Mouse (Mus musculus): ENCODE measurements around the gene Gm20388. TPM values are rescaled to one million over a fixed set of nuclear protein-coding genes. Genes with fewer than 3 reads are reported as not detected.

Gm20388 gene
- total and polyA plus RNA-seq, 2 experiments from 2014 or later, result 51.3 TPM; not detected in 1

DNA sequence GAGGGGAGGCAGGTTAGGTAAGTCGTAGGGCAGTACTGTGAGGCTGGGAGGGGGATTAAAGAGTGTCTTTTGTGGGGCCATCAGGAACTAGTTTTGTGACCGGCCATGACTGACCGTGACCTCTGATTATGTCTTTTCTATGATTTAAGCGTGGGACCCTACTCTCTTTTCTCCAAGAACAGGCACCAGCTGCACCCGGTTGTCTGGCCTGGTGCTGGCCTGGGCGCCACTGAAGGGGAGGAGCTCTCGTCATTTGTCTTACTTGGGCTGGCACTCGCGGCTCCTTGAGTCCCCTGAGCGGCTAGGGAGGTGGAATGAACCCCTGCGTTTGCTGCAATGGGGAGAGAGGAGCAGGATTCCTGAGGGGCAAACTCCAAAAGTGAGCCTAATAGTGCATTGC is 3442.6 kb downstream of the Gm20388 start:
- no peak for TF ChIP-seq CTCF (IDR thresholded peaks at IDR 0.05; ENCODE audit: low read depth)
- H3K27ac ChIP-seq (ENCODE audit: low read depth, low read length), result no peak overlapping the region
- H3K27me3 ChIP-seq (ENCODE audit: insufficient read depth, low read length), result no peaks in the 10 kb centered on the region
- no peak overlapping the region for H3K4me3 ChIP-seq (ENCODE audit: low read depth, low read length)
- H3K4me1 ChIP-seq (ENCODE audit: insufficient read depth), result no peaks in the 10 kb centered on the region
- no peaks in the 10 kb centered on the region for H3K9me3 ChIP-seq (ENCODE audit: low read length)
- no peak for DNase-seq
- H3K4me2 ChIP-seq (ENCODE audit: low read depth), result no peak overlapping the region
- WGBS, result 55% methylated on average over 11 of the region's 11 CpGs
- H3K9ac ChIP-seq, result no peak overlapping the region
- ATAC-seq, result no peak
- H3K36me3 ChIP-seq (ENCODE audit: insufficient read depth), result peaks cover 31% of the 10 kb centered on the region

DNA sequence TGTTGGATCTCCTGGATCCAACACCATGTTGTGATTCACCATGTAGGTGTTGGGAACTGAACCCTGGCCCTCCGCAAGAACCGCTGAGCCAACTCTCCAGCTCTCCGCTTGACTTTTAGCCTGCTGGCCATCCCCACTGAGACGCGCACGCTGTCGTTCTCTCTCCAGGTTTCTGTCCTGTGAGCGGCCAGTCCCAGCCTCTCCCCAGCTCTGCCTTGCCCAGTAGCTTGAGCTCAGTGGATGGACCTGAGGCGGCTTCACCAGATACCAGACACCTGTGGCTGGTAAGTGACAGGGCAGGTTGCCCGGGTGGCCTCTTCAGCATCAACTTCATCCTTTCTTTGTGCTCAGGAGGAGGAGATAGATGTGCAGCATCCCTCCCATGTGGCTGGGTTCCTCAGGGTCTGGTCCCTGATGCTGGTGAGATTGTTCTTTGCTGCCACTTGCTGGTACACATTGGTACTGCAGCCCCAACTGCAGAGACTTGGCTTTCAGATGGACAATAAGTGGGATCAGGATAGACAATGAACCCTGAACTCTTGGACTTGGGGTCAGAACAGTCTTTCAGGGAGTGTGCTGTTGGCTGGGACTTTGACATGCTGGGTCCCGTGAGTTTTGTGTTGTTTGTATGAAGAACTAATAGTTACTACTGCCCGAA is 3450.6 kb downstream of the Gm20388 start:
- no peaks in the 10 kb centered on the region for H3K27me3 ChIP-seq (ENCODE audit: insufficient read depth, low read length)
- H3K4me1 ChIP-seq (ENCODE audit: insufficient read depth), result no peaks in the 10 kb centered on the region
- ATAC-seq (peak; percentile 93), DNase-seq (peak; percentile 91)
- H3K4me2 ChIP-seq (ENCODE audit: low read depth), result no peak overlapping the region
- peaks cover 75% of the 10 kb centered on the region for H3K36me3 ChIP-seq (ENCODE audit: insufficient read depth)
- peak; percentile 99 for TF ChIP-seq CTCF (IDR thresholded peaks at IDR 0.05; ENCODE audit: low read depth)
- 38% methylated on average over 12 of the region's 12 CpGs for WGBS
- H3K4me3 ChIP-seq (ENCODE audit: low read depth, low read length), result no peak overlapping the region
- peak overlapping the region; percentile 62 for H3K27ac ChIP-seq (ENCODE audit: low read depth, low read length)
- no peaks in the 10 kb centered on the region for H3K9me3 ChIP-seq (ENCODE audit: low read length)
- H3K9ac ChIP-seq, result no peak overlapping the region

GRCm38 (mm10) chr8:123373403-123374238 is 3463.0 kb downstream of the Gm20388 start, which contains the start of gene Tcf25:
Gene Tcf25, plus strand, starts transcription at chr8:123373753.
- ATAC-seq (peak; percentile 96), DNase-seq (peak; percentile 98)
- H3K4me1 ChIP-seq (ENCODE audit: insufficient read depth), result peaks cover 8% of the 10 kb centered on the region; the same call in 1 of the 2 replicates
- H3K36me3 ChIP-seq (ENCODE audit: insufficient read depth), result peaks cover 20% of the 10 kb centered on the region
- H3K27me3 ChIP-seq (ENCODE audit: insufficient read depth, low read length), result no peaks in the 10 kb centered on the region
- peak within 1 kb of the TSS; percentile 93 for H3K27ac ChIP-seq (ENCODE audit: low read depth, low read length)
- WGBS, result under 1% methylated on average over 74 of the region's 75 CpGs
- no peaks in the 10 kb centered on the region for H3K9me3 ChIP-seq (ENCODE audit: low read length)
- peak within 1 kb of the TSS; percentile 63 for H3K4me2 ChIP-seq (ENCODE audit: low read depth)
- H3K9ac ChIP-seq, result peak within 1 kb of the TSS; percentile 90
- H3K4me3 ChIP-seq (ENCODE audit: low read depth, low read length), result peak within 1 kb of the TSS; percentile 96
- TF ChIP-seq CTCF (IDR thresholded peaks at IDR 0.05; ENCODE audit: low read depth), result peak; percentile 83

GRCm38 (mm10) chr8:123374239-123374578 is 3463.6 kb downstream of the Gm20388 start:
- Histone ChIP-seq H3K27me3 (ENCODE audit: insufficient read depth, low read length) (no peaks in the 10 kb centered on the region), H3K27ac (ENCODE audit: low read depth, low read length) (peak overlapping the region; percentile 93), H3K36me3 (ENCODE audit: insufficient read depth) (peaks cover 14% of the 10 kb centered on the region), H3K4me3 (ENCODE audit: low read depth, low read length) (peak overlapping the region; percentile 96), H3K9ac (peak overlapping the region; percentile 90), H3K4me2 (ENCODE audit: low read depth) (peak overlapping the region; percentile 63), H3K9me3 (ENCODE audit: low read length) (no peaks in the 10 kb centered on the region), H3K4me1 (ENCODE audit: insufficient read depth) (peaks cover 8% of the 10 kb centered on the region; the same call in 1 of the 2 replicates)
- ATAC-seq (peak; percentile 61), DNase-seq (peak; percentile 91)
- no peak for TF ChIP-seq CTCF (IDR thresholded peaks at IDR 0.05; ENCODE audit: low read depth)
- 3% methylated on average over 20 of the region's 20 CpGs for WGBS

GRCm38 (mm10) chr8:123375701-123376100 is 3465.1 kb downstream of the Gm20388 start:
- Histone ChIP-seq H3K9me3 (ENCODE audit: low read length) (no peaks in the 10 kb centered on the region), H3K9ac (no peak overlapping the region)

DNA sequence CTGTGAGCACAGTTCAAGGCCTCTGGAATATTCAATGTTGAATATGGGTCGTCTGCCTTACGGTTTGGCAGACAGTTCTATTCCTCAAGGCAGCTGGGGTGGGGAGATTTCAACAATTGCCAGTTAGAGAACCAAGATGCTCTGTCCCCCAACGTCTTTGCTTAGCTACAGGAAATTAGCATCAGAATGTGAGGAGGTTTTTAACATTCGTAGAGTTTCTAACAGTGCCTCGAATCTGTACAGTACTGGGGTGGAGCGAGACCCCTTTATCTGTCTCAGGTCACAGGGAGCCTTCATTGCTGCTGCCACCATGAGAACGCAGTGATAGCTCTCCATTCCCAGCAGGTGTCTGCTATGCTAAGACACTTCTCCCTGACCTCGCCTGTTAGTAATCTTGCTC is 3465.5 kb downstream of the Gm20388 start:
- ATAC-seq, result no peak
- 46% methylated on average over 8 of the region's 8 CpGs for WGBS
- Histone ChIP-seq H3K9ac (no peak overlapping the region), H3K27me3 (ENCODE audit: insufficient read depth, low read length) (no peaks in the 10 kb centered on the region), H3K36me3 (ENCODE audit: insufficient read depth) (peaks cover 5% of the 10 kb centered on the region; the same call in 1 of the 2 replicates), H3K9me3 (ENCODE audit: low read length) (no peaks in the 10 kb centered on the region), H3K27ac (ENCODE audit: low read depth, low read length) (no peak overlapping the region), H3K4me1 (ENCODE audit: insufficient read depth) (peaks cover 8% of the 10 kb centered on the region; the same call in 1 of the 2 replicates), H3K4me2 (ENCODE audit: low read depth) (no peak overlapping the region), H3K4me3 (ENCODE audit: low read depth, low read length) (no peak overlapping the region)
- DNase-seq, result no peak
- TF ChIP-seq CTCF (IDR thresholded peaks at IDR 0.05; ENCODE audit: low read depth), result no peak

More at GRCm38 (mm10) chr8:123375701-123376100, 3465.1 kb downstream of the Gm20388 start:
- TF ChIP-seq CTCF (IDR thresholded peaks at IDR 0.05; ENCODE audit: low read depth), result no peak
- Histone ChIP-seq H3K27ac (ENCODE audit: low read depth, low read length) (no peak overlapping the region), H3K27me3 (ENCODE audit: insufficient read depth, low read length) (no peaks in the 10 kb centered on the region), H3K4me1 (ENCODE audit: insufficient read depth) (peaks cover 8% of the 10 kb centered on the region; the same call in 1 of the 2 replicates), H3K4me3 (ENCODE audit: low read depth, low read length) (no peak overlapping the region), H3K36me3 (ENCODE audit: insufficient read depth) (0 out of 2 replicates have a peak, but pooled peaks cover 4% of the 10 kb centered on the region), H3K4me2 (ENCODE audit: low read depth) (no peak overlapping the region)
- no peak for DNase-seq
- 76% methylated on average over 10 of the region's 10 CpGs for WGBS
- ATAC-seq, result no peak

DNA sequence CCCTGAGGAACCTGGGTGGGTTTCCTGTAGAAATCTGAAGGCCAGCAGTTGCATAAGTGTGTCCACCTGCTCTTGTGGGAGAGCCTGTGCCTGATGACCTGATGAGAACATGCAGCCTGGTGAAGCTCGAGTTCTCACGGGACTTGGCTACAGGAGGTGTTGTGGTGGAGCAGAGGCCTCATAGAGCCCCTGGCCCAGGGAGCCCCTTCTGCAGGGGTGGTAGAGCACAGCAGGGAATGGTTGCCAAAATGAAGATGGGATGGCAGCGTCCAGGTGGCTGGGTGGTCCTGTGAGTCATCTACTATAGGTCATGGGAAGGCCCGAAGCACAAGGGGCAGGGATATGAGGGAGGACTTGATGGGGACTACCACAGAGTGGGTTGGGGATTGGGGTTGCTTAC is 3471.1 kb downstream of the Gm20388 start:
- Histone ChIP-seq H3K4me1 (ENCODE audit: insufficient read depth) (no peaks in the 10 kb centered on the region), H3K4me3 (ENCODE audit: low read depth, low read length) (no peak overlapping the region), H3K36me3 (ENCODE audit: insufficient read depth) (peaks cover 54% of the 10 kb centered on the region), H3K27ac (ENCODE audit: low read depth, low read length) (no peak overlapping the region), H3K4me2 (ENCODE audit: low read depth) (no peak overlapping the region), H3K27me3 (ENCODE audit: insufficient read depth, low read length) (no peaks in the 10 kb centered on the region), H3K9me3 (ENCODE audit: low read length) (no peaks in the 10 kb centered on the region), H3K9ac (no peak overlapping the region)
- ATAC-seq (no peak), DNase-seq (no peak)
- 91% methylated on average over 4 of the region's 4 CpGs for WGBS
- no peak for TF ChIP-seq CTCF (IDR thresholded peaks at IDR 0.05; ENCODE audit: low read depth)

Data from forebrain, postnatal 0 days (tissue).